Mouse (Mus musculus): Measurements from ENCODE around the gene Zfp109. TPM values are rescaled to one million over a fixed set of nuclear protein-coding genes. Genes with fewer than 3 reads are reported as not detected.

Zfp109 gene
- polyA plus RNA-seq, 1 experiment from 2014 or later: 4.6 TPM

DNA sequence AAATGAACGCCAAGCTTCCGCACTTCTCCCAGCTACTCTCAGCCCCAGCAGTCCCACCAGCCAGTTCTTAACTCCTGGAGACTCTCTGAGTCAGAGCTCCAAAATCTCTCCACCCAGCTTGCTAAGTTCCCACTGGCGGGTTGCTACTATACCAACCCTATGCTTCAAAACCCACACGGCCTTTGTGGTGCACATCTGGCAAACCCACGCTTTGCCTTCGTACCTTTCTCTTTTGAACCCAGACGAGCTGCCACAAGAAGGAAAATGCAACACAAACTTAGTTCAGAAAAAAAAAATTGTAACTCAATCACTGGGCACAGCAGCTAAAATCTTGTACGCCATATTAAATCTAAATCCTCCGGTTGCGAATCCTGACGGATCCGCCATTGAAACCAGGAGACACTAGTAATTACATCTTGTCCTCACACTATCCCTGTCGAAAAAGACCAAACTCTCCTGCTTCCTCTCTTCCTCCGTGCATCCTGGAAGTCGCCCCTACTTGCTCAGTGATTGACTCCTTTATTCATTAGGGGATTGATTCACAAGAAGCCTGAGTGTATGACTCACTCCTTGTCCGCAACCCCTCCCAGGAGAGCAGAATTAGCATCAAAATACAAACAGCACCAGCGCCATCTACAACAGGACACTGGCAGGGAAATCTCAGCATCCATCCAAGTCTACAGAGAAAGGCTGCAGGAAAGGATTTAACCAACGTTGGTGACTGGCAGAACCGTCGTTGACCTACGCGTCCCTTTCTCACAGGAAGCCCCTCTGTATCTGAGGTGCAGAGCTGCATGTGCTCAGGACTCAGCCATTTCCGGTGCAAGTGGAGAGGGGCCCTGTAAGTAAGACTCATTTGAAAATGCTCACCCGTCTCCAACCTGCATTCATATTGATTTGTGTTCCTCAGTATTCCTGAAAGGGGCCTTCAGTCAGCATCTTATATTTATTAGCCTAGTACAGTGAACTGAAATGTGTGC lies 31.1 kb upstream of the Zfp109 start:
- Histone ChIP-seq H3K27ac (no peak overlapping the region), H3K4me1 (peaks cover 11% of the 10 kb centered on the region), H3K4me3 (no peak overlapping the region), H3K4me2 (peak overlapping the region; percentile 24), H3K27me3 (no peaks in the 10 kb centered on the region), H3K9me3 (replicated peaks) (no peaks in the 10 kb centered on the region), H3K36me3 (ENCODE audit: poor library complexity, severe bottlenecking) (peaks cover 1% of the 10 kb centered on the region; the same call in 1 of the 2 replicates), H3K9ac (no peak overlapping the region)
- no peak for ATAC-seq
- 67% methylated on average over 24 of the region's 24 CpGs for WGBS

DNA sequence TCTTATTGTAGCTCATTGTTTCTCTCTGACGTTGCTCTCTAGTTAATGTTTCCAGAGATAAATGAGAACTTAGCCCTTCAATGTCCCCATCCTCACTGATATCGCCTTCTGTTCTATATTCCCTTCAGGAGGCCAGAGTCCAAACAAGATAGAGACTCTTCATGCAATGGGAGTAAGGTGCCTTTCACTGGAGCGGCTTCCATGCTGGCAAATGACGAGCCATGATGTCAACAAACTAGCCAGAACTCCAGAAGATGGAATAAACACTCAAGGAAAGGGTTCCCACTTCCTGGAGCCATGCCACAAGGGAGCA lies 22.6 kb upstream of the Zfp109 start:
- no peaks in the 10 kb centered on the region for H3K27me3 ChIP-seq
- H3K27ac ChIP-seq: no peak overlapping the region
- no peak overlapping the region for H3K4me3 ChIP-seq
- H3K4me1 ChIP-seq: peaks cover 6% of the 10 kb centered on the region; the same call in 1 of the 2 replicates
- no peaks in the 10 kb centered on the region for H3K9me3 ChIP-seq (replicated peaks)
- no peak for ATAC-seq
- peaks cover 24% of the 10 kb centered on the region for H3K36me3 ChIP-seq (ENCODE audit: poor library complexity, severe bottlenecking)
- H3K9ac ChIP-seq: no peak overlapping the region
- H3K4me2 ChIP-seq: no peak overlapping the region
- WGBS: 92% methylated on average over 4 of the region's 4 CpGs

- WGBS: 92% methylated on average over 13 of the region's 13 CpGs
Measured at GRCm38 (mm10) chr7:24259306-24259999, 22.1 kb upstream of the Zfp109 start.

DNA sequence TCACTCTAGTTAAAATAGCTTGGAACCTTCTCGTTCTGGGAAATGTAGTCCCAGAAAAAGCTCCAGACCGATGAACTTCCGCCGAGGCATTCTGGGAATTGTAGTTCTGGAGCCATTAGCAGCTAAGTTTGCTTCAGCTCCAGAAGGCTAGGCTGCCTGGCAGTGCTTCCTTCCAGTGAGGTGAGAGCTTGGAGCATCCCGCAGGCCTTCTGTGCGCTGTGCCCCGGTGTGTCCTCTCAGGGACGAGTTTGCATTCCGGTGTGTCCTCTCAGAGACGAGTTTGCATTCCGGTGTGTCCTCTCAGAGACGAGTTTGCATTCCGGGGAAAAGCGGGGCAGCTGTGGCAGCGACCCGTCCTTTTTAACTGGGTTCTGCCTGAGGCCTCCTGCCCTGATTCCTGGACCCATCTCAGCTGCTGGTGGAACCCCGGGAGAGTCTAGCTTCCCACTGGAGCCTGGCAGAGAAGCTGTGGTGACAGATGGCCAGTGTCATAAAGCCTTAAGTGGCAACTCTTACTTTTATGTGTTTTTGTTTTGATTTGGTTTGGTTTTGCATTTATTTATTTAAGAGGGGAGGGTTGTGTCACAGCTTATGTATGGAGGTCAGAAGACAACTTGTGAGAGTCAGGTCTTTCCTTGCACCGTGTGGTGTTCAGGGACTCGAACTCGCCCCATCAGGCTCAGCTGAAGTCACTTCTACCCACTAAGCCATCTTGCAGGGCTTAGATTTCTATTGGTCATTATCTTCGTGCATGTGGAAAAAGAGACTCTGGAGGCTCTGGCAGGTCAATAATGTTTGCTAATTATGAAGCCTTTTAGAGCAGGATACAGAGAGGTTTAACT lies 17.5 kb upstream of the Zfp109 start, which contains the start of gene Zfp108:
TSS of gene Zfp108 (plus strand) at position 162 of the 842 bp plus-strand sequence.
- peaks cover 8% of the 10 kb centered on the region; the same call in 1 of the 2 replicates for H3K4me1 ChIP-seq
- 20% methylated on average over 21 of the region's 21 CpGs for WGBS
- no peak within 1 kb of the TSS for H3K27ac ChIP-seq
- no peaks in the 10 kb centered on the region for H3K27me3 ChIP-seq
- peak within 1 kb of the TSS; percentile 71 for H3K9ac ChIP-seq
- H3K9me3 ChIP-seq (replicated peaks): no peaks in the 10 kb centered on the region
- peaks cover 3% of the 10 kb centered on the region for H3K36me3 ChIP-seq (ENCODE audit: poor library complexity, severe bottlenecking)
- H3K4me2 ChIP-seq: peak within 1 kb of the TSS; percentile 64
- peak within 1 kb of the TSS; percentile 42 for H3K4me3 ChIP-seq
- ATAC-seq: peak; percentile 95

More at GRCm38 (mm10) chr7:24259306-24259999, 22.1 kb upstream of the Zfp109 start:
- Histone ChIP-seq H3K4me1 (peaks cover 8% of the 10 kb centered on the region; the same call in 1 of the 2 replicates), H3K36me3 (ENCODE audit: poor library complexity, severe bottlenecking) (peaks cover 24% of the 10 kb centered on the region), H3K4me3 (no peak overlapping the region), H3K9ac (no peak overlapping the region), H3K4me2 (no peak overlapping the region), H3K27me3 (no peaks in the 10 kb centered on the region), H3K27ac (no peak overlapping the region), H3K9me3 (replicated peaks) (no peaks in the 10 kb centered on the region)
- no peak for ATAC-seq

- Histone ChIP-seq H3K9me3 (replicated peaks) (no peaks in the 10 kb centered on the region), H3K27me3 (no peaks in the 10 kb centered on the region), H3K4me1 (peaks cover 8% of the 10 kb centered on the region; the same call in 1 of the 2 replicates), H3K9ac (no peak overlapping the region; the same call in 1 of the 2 replicates), H3K36me3 (ENCODE audit: poor library complexity, severe bottlenecking) (no peaks in the 10 kb centered on the region), H3K4me3 (peak overlapping the region; percentile 42), H3K27ac (no peak overlapping the region), H3K4me2 (peak overlapping the region; percentile 64)
- 61% methylated on average over 9 of the region's 9 CpGs for WGBS
- peak; percentile 68 for ATAC-seq
Measured at GRCm38 (mm10) chr7:24253779-24254615, 16.6 kb upstream of the Zfp109 start.

DNA sequence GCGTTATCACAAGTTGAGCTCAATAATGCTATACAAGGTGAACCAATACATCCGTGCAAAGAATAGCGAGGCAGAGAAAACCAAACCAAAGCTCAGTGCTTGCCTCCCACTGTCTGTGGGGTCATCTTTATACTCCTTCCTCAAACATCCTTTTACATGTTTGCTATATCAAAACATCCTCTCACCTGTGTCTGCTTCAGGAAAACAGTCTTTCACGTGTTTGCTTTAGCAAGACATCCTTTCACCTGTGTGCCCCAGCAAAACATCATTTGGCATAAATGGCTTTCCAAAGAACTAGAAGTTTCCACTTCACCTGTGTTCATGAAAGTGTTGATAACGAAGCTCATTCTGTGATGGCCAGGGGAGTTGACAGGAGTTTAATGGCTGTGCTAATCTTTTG lies 26.0 kb downstream of the Zfp109 start, which contains the start of gene Zfp111:
TSS of gene Zfp111 (minus strand) at position 101 of the 400 bp plus-strand sequence.
- no peaks in the 10 kb centered on the region for H3K27me3 ChIP-seq
- H3K9me3 ChIP-seq (replicated peaks): no peaks in the 10 kb centered on the region
- no peak within 1 kb of the TSS for H3K4me3 ChIP-seq
- WGBS: 79% methylated on average over 5 of the region's 5 CpGs
- H3K4me1 ChIP-seq: peaks cover 8% of the 10 kb centered on the region
- H3K9ac ChIP-seq: no peak within 1 kb of the TSS
- ATAC-seq: no peak
- H3K27ac ChIP-seq: no peak within 1 kb of the TSS
- H3K4me2 ChIP-seq: no peak within 1 kb of the TSS
- H3K36me3 ChIP-seq (ENCODE audit: poor library complexity, severe bottlenecking): no peaks in the 10 kb centered on the region

GRCm38 (mm10) chr7:24210296-24210695 lies 27.1 kb downstream of the Zfp109 start:
- no peak for ATAC-seq
- H3K27ac ChIP-seq: no peak overlapping the region
- H3K9ac ChIP-seq: no peak overlapping the region
- no peak overlapping the region for H3K4me3 ChIP-seq
- H3K27me3 ChIP-seq: no peaks in the 10 kb centered on the region
- H3K4me2 ChIP-seq: no peak overlapping the region
- WGBS: 88% methylated on average over 2 of the region's 2 CpGs
- H3K4me1 ChIP-seq: peaks cover 8% of the 10 kb centered on the region
- H3K9me3 ChIP-seq (replicated peaks): no peaks in the 10 kb centered on the region
- peaks cover 10% of the 10 kb centered on the region for H3K36me3 ChIP-seq (ENCODE audit: poor library complexity, severe bottlenecking)

DNA sequence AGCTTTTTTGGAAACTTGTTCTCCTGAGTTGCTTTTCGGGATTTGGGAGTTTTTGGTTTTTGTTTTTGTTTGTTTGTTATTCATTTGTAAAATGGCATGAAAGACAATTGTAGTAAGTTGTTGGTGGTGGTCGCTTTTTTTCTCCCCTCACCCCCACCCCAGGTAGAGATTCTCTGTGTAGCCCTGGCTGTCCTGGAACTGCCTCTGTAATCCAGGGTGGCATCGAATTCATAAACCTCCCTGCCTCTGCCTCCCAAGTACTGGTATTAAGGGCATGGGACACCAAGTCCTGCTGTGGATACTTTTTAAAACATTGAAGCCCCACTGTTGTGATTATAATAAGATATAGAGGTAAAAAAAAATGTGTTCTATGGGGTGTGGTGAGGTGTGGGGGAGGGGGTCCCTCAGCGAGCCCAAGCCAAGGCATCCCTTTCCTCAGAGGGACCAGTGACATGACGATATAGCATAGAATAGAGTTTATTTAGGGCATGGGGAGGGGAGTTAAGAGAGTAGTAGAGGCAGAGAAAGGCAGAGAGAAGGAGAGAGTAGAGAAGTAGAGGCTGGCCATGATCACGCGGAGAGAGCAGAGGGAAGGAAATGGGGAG lies 29.0 kb downstream of the Zfp109 start:
- H3K27ac ChIP-seq: no peak overlapping the region
- H3K9ac ChIP-seq: no peak overlapping the region
- peaks cover 8% of the 10 kb centered on the region for H3K4me1 ChIP-seq
- H3K9me3 ChIP-seq (replicated peaks): no peaks in the 10 kb centered on the region
- H3K4me3 ChIP-seq: peak overlapping the region; percentile 59
- H3K36me3 ChIP-seq (ENCODE audit: poor library complexity, severe bottlenecking): peaks cover 24% of the 10 kb centered on the region
- peak; percentile 65 for ATAC-seq
- H3K27me3 ChIP-seq: no peaks in the 10 kb centered on the region
- H3K4me2 ChIP-seq: peak overlapping the region; percentile 67
- 59% methylated on average over 7 of the region's 7 CpGs for WGBS

DNA sequence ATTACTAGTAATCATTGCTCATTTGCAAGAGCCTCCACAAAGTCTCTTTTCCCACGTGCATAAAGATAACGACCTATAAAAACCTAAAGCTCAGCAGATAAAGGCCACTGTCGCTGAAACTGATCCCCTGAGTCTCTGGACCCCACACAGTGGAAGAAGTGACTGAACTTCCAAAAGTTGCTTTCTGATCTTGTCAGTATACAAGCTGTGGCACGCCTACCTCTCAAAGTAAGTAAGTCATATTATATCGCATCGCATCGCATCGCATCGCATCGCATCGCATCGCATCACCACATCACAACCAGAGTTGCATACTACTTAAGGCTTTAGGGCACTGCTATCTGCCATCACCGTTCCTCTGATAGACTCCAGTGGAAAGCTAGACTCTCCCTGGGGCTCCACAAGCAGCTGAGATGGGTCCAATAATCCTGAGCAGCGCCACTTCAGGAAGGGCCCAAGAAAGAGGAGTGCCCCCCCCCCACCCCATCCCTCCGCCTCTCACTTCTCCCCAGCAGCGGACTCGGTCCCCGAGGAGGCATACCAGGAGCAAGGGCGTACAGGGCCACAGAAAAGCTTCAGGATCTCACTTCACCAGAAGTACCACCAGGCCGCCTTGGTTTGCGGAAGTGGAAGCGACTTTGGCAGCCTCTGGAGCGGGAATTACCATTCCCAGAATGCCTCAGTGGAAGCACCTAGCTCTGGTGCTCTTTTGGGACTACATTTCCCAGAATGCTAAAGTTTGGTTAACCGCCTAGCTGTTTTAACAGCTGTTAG lies 29.7 kb downstream of the Zfp109 start:
- H3K4me2 ChIP-seq: peak overlapping the region; percentile 67
- no peaks in the 10 kb centered on the region for H3K27me3 ChIP-seq
- ATAC-seq: peak; percentile 94
- H3K9ac ChIP-seq: peak overlapping the region; percentile 82
- H3K4me3 ChIP-seq: peak overlapping the region; percentile 59
- peaks cover 8% of the 10 kb centered on the region for H3K4me1 ChIP-seq
- H3K36me3 ChIP-seq (ENCODE audit: poor library complexity, severe bottlenecking): peaks cover 28% of the 10 kb centered on the region
- H3K9me3 ChIP-seq (replicated peaks): no peaks in the 10 kb centered on the region
- WGBS: 11% methylated on average over 24 of the region's 24 CpGs
- H3K27ac ChIP-seq: no peak overlapping the region

DNA sequence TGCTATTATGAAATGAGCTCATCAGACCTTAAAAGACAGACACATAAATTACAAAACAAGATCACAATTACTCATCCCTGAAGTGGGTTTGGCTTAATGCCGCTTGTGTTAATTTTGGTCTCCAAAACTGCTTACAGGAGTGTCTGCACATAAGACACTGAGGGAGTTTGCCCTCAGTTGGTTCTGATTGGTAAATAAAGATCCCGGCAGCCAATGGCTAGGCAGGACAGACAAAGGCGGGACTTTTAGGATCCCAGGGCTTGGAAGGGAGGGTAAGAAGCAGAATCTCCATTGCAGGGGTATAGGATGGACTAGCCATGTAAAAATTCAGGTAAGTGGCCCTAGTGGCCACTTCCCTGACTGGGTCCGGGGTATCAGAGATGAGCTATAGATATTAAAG lies 40.4 kb downstream of the Zfp109 start:
- Histone ChIP-seq H3K27ac (no peak overlapping the region), H3K4me1 (no peaks in the 10 kb centered on the region), H3K9me3 (replicated peaks) (no peaks in the 10 kb centered on the region), H3K27me3 (no peaks in the 10 kb centered on the region), H3K4me3 (no peak overlapping the region), H3K4me2 (no peak overlapping the region), H3K36me3 (ENCODE audit: poor library complexity, severe bottlenecking) (peaks cover 79% of the 10 kb centered on the region), H3K9ac (no peak overlapping the region)
- ATAC-seq: no peak
- 95% methylated on average over 4 of the region's 4 CpGs for WGBS

Measured in forebrain, embryonic 13.5 days (tissue).